In genomic region chr4:82622321-82622836, GRCm38 (mm10) we compare ENCODE assay signal across 8 mouse cellular contexts.
DNase-seq lines count a peak whose midpoint lies in the region; ATAC-seq and TF ChIP-seq lines count a peak whose summit lies in the region.

No protein-coding gene starts in this region.

- intact Hi-C loops in gastrocnemius, postnatal 14 days (cut with DNase I; ENCODE audit: low total_unique reads), result no loop called here
- intact Hi-C loops in heart, adult 2 months (cut with DNase I), result no loop called here

- TF ChIP-seq EP300 in heart, adult 2 months (IDR thresholded peaks at IDR 0.05; ENCODE audit: insufficient read depth, low read depth, low read length), result no peak

- WGBS in heart, adult 2 months, result 5% methylated on average over 3 of the region's 3 CpGs
- 35% methylated on average over 3 of the region's 3 CpGs for WGBS in limb, embryonic 10.5 days
- WGBS in midbrain, embryonic 13.5 days, result 17% methylated on average over 3 of the region's 3 CpGs

- H3K27me3 ChIP-seq in heart, adult 2 months (ENCODE audit: control insufficient read depth, insufficient read depth, low read length), result no peaks in the 10 kb centered on the region
- H3K27me3 ChIP-seq in limb, embryonic 10.5 days (ENCODE audit: low read depth, poor library complexity, severe bottlenecking), result no peaks in the 10 kb centered on the region
- H3K27me3 ChIP-seq in midbrain, embryonic 13.5 days, result no peaks in the 10 kb centered on the region

- no peak for TF ChIP-seq POLR2A in heart, adult 2 months (IDR thresholded peaks at IDR 0.05; ENCODE audit: insufficient read depth, low read depth, low read length)

- no peak overlapping the region for H3K4me2 ChIP-seq in midbrain, embryonic 13.5 days (replicated peaks)

- peak; percentile 38 for DNase-seq in gastrocnemius, postnatal 14 days
- DNase-seq in gastrocnemius, postnatal 25 days, result no peak
- peak; percentile 69 to 83 for DNase-seq in cerebellum, postnatal 25 days
- DNase-seq in heart, adult 2 months, result peak; percentile 37
- DNase-seq in kidney, adult 8-10 months, result peak; percentile 58 to 60
- peak; percentile 24 for DNase-seq in limb, embryonic 10.5 days (ENCODE audit: low spot score)

- no peaks in the 10 kb centered on the region for H3K79me2 ChIP-seq in heart, adult 2 months (replicated peaks; ENCODE audit: control insufficient read depth, insufficient read depth, low read length)

- H3K4me3 ChIP-seq in heart, adult 2 months, result no peak overlapping the region
- H3K4me3 ChIP-seq in limb, embryonic 10.5 days, result no peak overlapping the region
- H3K4me3 ChIP-seq in midbrain, embryonic 13.5 days (replicated peaks), result no peak overlapping the region

- no peak overlapping the region for H3K9ac ChIP-seq in heart, adult 2 months (ENCODE audit: low read depth, low read length)
- H3K9ac ChIP-seq in midbrain, embryonic 13.5 days (replicated peaks), result no peak overlapping the region

- no peaks in the 10 kb centered on the region for H3K9me3 ChIP-seq in limb, embryonic 10.5 days (replicated peaks)
- H3K9me3 ChIP-seq in midbrain, embryonic 13.5 days, result no peaks in the 10 kb centered on the region

- no peaks in the 10 kb centered on the region for H3K4me1 ChIP-seq in heart, adult 2 months (ENCODE audit: control insufficient read depth, insufficient read depth, low read length)
- peaks cover 22% of the 10 kb centered on the region for H3K4me1 ChIP-seq in limb, embryonic 10.5 days
- H3K4me1 ChIP-seq in midbrain, embryonic 13.5 days (replicated peaks), result peaks cover 33% of the 10 kb centered on the region

- no peak for TF ChIP-seq CTCF in heart, adult 2 months (IDR thresholded peaks at IDR 0.05)

- H3K27ac ChIP-seq in heart, adult 2 months, result no peak overlapping the region
- H3K27ac ChIP-seq in limb, embryonic 10.5 days, result 0 out of 2 replicates have a peak overlapping the region, but pooled peaks have one; percentile 19
- peak overlapping the region; percentile 70 for H3K27ac ChIP-seq in midbrain, embryonic 13.5 days

- ATAC-seq in midbrain, embryonic 13.5 days, result peak; percentile 91
- no peak for ATAC-seq in monocyte, adult 5-6 weeks (replicated peaks; ENCODE audit: insufficient number of reproducible peaks, low FRiP score, low TSS enrichment, poor library complexity, severe bottlenecking)

- H3K36me3 ChIP-seq in heart, adult 2 months (ENCODE audit: control insufficient read depth, insufficient read depth, low read length), result no peaks in the 10 kb centered on the region
- H3K36me3 ChIP-seq in limb, embryonic 10.5 days, result no peaks in the 10 kb centered on the region
- H3K36me3 ChIP-seq in midbrain, embryonic 13.5 days, result no peaks in the 10 kb centered on the region
